In the genomic region with DNA sequence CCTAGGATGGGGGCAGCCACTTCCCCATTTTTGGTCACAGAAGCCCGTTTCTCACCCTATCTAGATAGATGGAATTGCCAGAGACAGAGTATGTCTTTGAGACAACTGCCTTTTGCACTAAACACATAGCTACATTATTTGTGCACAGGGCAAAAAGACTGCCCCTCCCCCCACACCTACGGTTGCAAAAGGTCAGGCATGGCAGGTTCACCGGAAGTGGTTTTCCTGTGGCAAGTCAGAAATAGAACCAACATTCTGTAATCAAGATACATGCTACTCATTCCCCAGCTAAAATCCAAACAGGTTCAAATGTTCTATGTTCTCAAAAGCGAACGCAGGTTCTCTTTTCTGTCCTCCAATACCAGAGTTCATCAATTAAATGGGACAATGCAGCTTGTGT, we compare ENCODE assay signal across 9 mouse cellular contexts. TPM values are rescaled to one million over a fixed set of nuclear protein-coding genes. Genes with fewer than 3 reads are reported as not detected.
DNase-seq lines count a peak whose midpoint lies in the region; ATAC-seq and TF ChIP-seq lines count a peak whose summit lies in the region.
"Had no signal": no experiment of that assay in that cellular context is flagged by ENCODE, and none has a peak within 500 bp of the region (broad histone marks: within the 10 kb centered on the region; RNA-seq: fewer than 3 reads in every experiment).

No protein-coding gene starts in this region.

- intact Hi-C loops in heart, adult 2 months (cut with DNase I) = no loop called here
- intact Hi-C loops in left cerebral cortex, postnatal 4 days (cut with DNase I) = no loop called here

- H3K4me2 ChIP-seq in CH12.LX (ENCODE audit: insufficient read depth, low read depth, poor library complexity, severe bottlenecking) = peak overlapping the region; percentile 52; the same call in 1 of the 2 replicates

- dilution Hi-C loops in CH12.LX (cut with MboI; ENCODE audit: extremely low pct_ligation_motif_present, extremely low pct_unique_long_range_greater_than_20kb, low sequenced_read_pairs) = no loop called here

- TF ChIP-seq POLR2A in CH12.LX (IDR thresholded peaks at IDR 0.05; ENCODE audit: low read depth, low read length) = no peak
- no peak for TF ChIP-seq POLR2A in heart, adult 2 months (IDR thresholded peaks at IDR 0.05; ENCODE audit: insufficient read depth, low read depth, low read length)

- H3K4me3 ChIP-seq in CH12.LX (replicated peaks in 1 of 3; ENCODE audit: low read depth in 2 of 3, low read length in 2 of 3, poor library complexity in 1 of 3) = no peak overlapping the region
- H3K4me3 ChIP-seq in heart, adult 2 months = no peak overlapping the region
- H3K4me3 ChIP-seq: erythroblast, embryonic 14.5 days; myocyte had no signal

- 74% methylated on average over 5 of the region's 5 CpGs for WGBS in heart, adult 2 months

- TF ChIP-seq RAD21 in CH12.LX (IDR thresholded peaks at IDR 0.05; ENCODE audit: low read depth, low read length) = no peak

- no peaks in the 10 kb centered on the region for H3K27me3 ChIP-seq in CH12.LX (replicated peaks)
- no peaks in the 10 kb centered on the region for H3K27me3 ChIP-seq in heart, adult 2 months (ENCODE audit: control insufficient read depth, insufficient read depth, low read length)

- peaks cover 13 to 18% of the 10 kb centered on the region in 2 experiments for H3K4me1 ChIP-seq in CH12.LX (ENCODE audit: control insufficient read depth in 1 of 2, insufficient read depth in 2 of 2)
- H3K4me1 ChIP-seq in heart, adult 2 months (ENCODE audit: control insufficient read depth, insufficient read depth, low read length) = peaks cover 4% of the 10 kb centered on the region

- H3K27ac ChIP-seq in CH12.LX (ENCODE audit: insufficient read depth, low read depth) = no peak overlapping the region
- H3K27ac ChIP-seq in heart, adult 2 months = no peak overlapping the region

- TF ChIP-seq EP300 in CH12.LX (IDR thresholded peaks at IDR 0.05; ENCODE audit: low read length) = peak; percentile 21; the same call in 1 of the 2 replicates
- no peak for TF ChIP-seq EP300 in heart, adult 2 months (IDR thresholded peaks at IDR 0.05; ENCODE audit: insufficient read depth, low read depth, low read length)

- H3K9me3 ChIP-seq in CH12.LX (replicated peaks; ENCODE audit: low read length) = no peaks in the 10 kb centered on the region

- TF ChIP-seq CTCF in CH12.LX (conservative IDR thresholded peaks at IDR 0.05 in 1 of 2, IDR thresholded peaks at IDR 0.05 in 1 of 2; ENCODE audit: low read depth in 2 of 2, low read length in 2 of 2) = no peak
- TF ChIP-seq CTCF in heart, adult 2 months (IDR thresholded peaks at IDR 0.05) = no peak

- peak; percentile 24 for DNase-seq in CH12.LX (ENCODE audit: extremely low read depth)
- peak; percentile 84 for DNase-seq in induced T-regulatory cell, adult 2 months (ENCODE audit: low read depth)
- DNase-seq in thymus, postnatal 14 days = peak; percentile 62
- DNase-seq in heart, adult 2 months = no peak
- DNase-seq in left cerebral cortex, postnatal 4 days = no peak

- no peak overlapping the region for H3K9ac ChIP-seq in CH12.LX (ENCODE audit: insufficient read depth, low read depth)
- no peak overlapping the region for H3K9ac ChIP-seq in heart, adult 2 months (ENCODE audit: low read depth, low read length)

- in situ Hi-C loops in CH12.LX (cut with MboI; ENCODE audit: low pct_ligation_motif_present, low pct_unique_long_range_greater_than_20kb, low sequenced_read_pairs) = no loop called here

- no peaks in the 10 kb centered on the region for H3K79me2 ChIP-seq in CH12.LX (replicated peaks; ENCODE audit: control insufficient read depth, extremely low read depth, insufficient read depth, poor library complexity, severe bottlenecking)
- H3K79me2 ChIP-seq in heart, adult 2 months (replicated peaks; ENCODE audit: control insufficient read depth, insufficient read depth, low read length) = no peaks in the 10 kb centered on the region

- peak; percentile 50 for ATAC-seq in megakaryocyte progenitor cell, adult 5-6 weeks (replicated peaks; ENCODE audit: poor library complexity)
- ATAC-seq in frontal cortex, adult (ENCODE audit: low TSS enrichment) = no peak

- no peaks in the 10 kb centered on the region for H3K36me3 ChIP-seq in CH12.LX (replicated peaks in 1 of 2; ENCODE audit: control insufficient read depth in 1 of 2, insufficient read depth in 1 of 2, low read length in 1 of 2)
- H3K36me3 ChIP-seq in heart, adult 2 months (ENCODE audit: control insufficient read depth, insufficient read depth, low read length) = no peaks in the 10 kb centered on the region

TF ChIP-seq in CH12.LX, 34 proteins besides CTCF, POLR2A, EP300 and RAD21:
- TF ChIP-seq MYC (IDR thresholded peaks at IDR 0.05; ENCODE audit: low read depth, low read length) (no peak), CHD2 (IDR thresholded peaks at IDR 0.05; ENCODE audit: low read length) (peak; percentile 18; the same call in 1 of the 2 replicates), MEF2A (IDR thresholded peaks at IDR 0.05; ENCODE audit: borderline replicate concordance, low read depth, low read length) (0 out of 2 replicates have a peak, but pooled peaks have one; percentile 49)
TF ChIP-seq in CH12.LX: peak in this region for 2.

RNA-seq across cellular contexts. Expression of a gene that starts 0.8 kb away (rescaled TPM):
- total RNA-seq in CH12.LX (2012; rRNA removed) = 0.04 and 0.08 TPM in 2 replicates
- total RNA-seq in CH12.LX (2014; rRNA removed) = 0.11 and 0.12 TPM in 2 replicates
- polyA plus RNA-seq in CH12.LX (2012; ENCODE audit: insufficient read length, low read depth) = 0.19 and 0.30 TPM in 2 replicates
- 4.9 and 5.9 TPM in 2 replicates for total RNA-seq in megakaryocyte progenitor cell, adult 5-6 weeks (2015)
- total RNA-seq in megakaryocyte progenitor cell, adult 5-6 weeks (2017) = 4.8 and 6.8 TPM in 2 replicates
- 1 to 10 TPM; 3.6 to 4.5 TPM for total RNA-seq in heart, adult 2 months (2021)
- polyA plus RNA-seq in heart, adult 2 months (2012; rRNA removed) = 4.3 and 8.7 TPM in 2 replicates
- total RNA-seq in left cerebral cortex, postnatal 4 days (2021) = 1 to 10 TPM; 7.8 TPM
- polyA plus RNA-seq: erythroblast, embryonic 14.5 days; myocyte had no signal

RNA-seq across cellular contexts. Expression of a gene that starts 21.4 kb away (rescaled TPM):
- not detected in 2 replicates for total RNA-seq in CH12.LX (2012; rRNA removed)
- not detected in 2 replicates for total RNA-seq in CH12.LX (2014; rRNA removed)
- not detected in 2 replicates for polyA plus RNA-seq in CH12.LX (2012; ENCODE audit: insufficient read length, low read depth)
- total RNA-seq in megakaryocyte progenitor cell, adult 5-6 weeks (2015) = not detected in 2 replicates
- not detected in 2 replicates for total RNA-seq in megakaryocyte progenitor cell, adult 5-6 weeks (2017)
- under 1 TPM; 0.21 to 0.84 TPM for total RNA-seq in heart, adult 2 months (2021)
- 0.80 and 1.8 TPM in 2 replicates for polyA plus RNA-seq in heart, adult 2 months (2012; rRNA removed)
- 1 to 10 TPM; 3.2 TPM for total RNA-seq in left cerebral cortex, postnatal 4 days (2021)

Comparison
In these comparisons a context has a peak if more than half of its experiments do, and no peak if none do; other contexts are left out.
1. DNase-seq: peak in CH12.LX (single experiment), induced T-regulatory cell, adult 2 months (single experiment) and thymus, postnatal 14 days (single experiment); none in heart, adult 2 months (0 of 2) and left cerebral cortex, postnatal 4 days (single experiment).
2. RNA of a gene that starts 0.8 kb away (total RNA-seq): 7.8 TPM in left cerebral cortex, postnatal 4 days, 4.8 to 6.8 TPM in megakaryocyte progenitor cell, adult 5-6 weeks and 3.6 to 4.5 TPM in heart, adult 2 months; 0.04 to 0.12 TPM in CH12.LX; every median in the first group is over 4 times any median in the second.